Mouse (Mus musculus): ENCODE data around the gene Ctdspl2. TPM values are rescaled to one million over a fixed set of nuclear protein-coding genes. Genes with fewer than 3 reads are reported as not detected.

Ctdspl2 gene
- polyA plus RNA-seq, 1 experiment from 2014 or later = 82.6 TPM

Small RNAs within 50 kb of the gene (microRNA-seq; reads per million reads assigned to microRNA genes)
- gene Gm47314 = not detected

Other genes starting within 250 kb of the Ctdspl2 start
- gene Frmd5, start 148.9 kb upstream of the Ctdspl2 start, polyA plus RNA-seq (2016; fragmentation: Nextera tagmentation; extraction: Ambion mirVana) = 3.8 and 3.9 TPM in 2 replicates
- 21.0 and 24.4 TPM in 2 replicates for gene Casc4, start 89.0 kb upstream of the Ctdspl2 start, polyA plus RNA-seq (2016; fragmentation: Nextera tagmentation; extraction: Ambion mirVana)
- gene Mageb3, start 91 bp downstream of the Ctdspl2 start, polyA plus RNA-seq (2016; fragmentation: Nextera tagmentation; extraction: Ambion mirVana) = 0.20 and 0.28 TPM in 2 replicates
- 12.7 and 14.7 TPM in 2 replicates for gene Eif3j1, start 72.5 kb downstream of the Ctdspl2 start, polyA plus RNA-seq (2016; fragmentation: Nextera tagmentation; extraction: Ambion mirVana)
- gene Spg11, start 162.4 kb downstream of the Ctdspl2 start, polyA plus RNA-seq (2016; fragmentation: Nextera tagmentation; extraction: Ambion mirVana) = 12.1 and 13.1 TPM in 2 replicates
- 135 and 147 TPM in 2 replicates for gene B2m, start 191.7 kb downstream of the Ctdspl2 start, polyA plus RNA-seq (2016; fragmentation: Nextera tagmentation; extraction: Ambion mirVana)
- gene Trim69, start 204.7 kb downstream of the Ctdspl2 start, polyA plus RNA-seq (2016; fragmentation: Nextera tagmentation; extraction: Ambion mirVana) = not detected in 2 replicates
- not detected in 2 replicates for gene Patl2, start 230.2 kb downstream of the Ctdspl2 start, polyA plus RNA-seq (2016; fragmentation: Nextera tagmentation; extraction: Ambion mirVana)
- gene Terb2, start 230.3 kb downstream of the Ctdspl2 start, polyA plus RNA-seq (2016; fragmentation: Nextera tagmentation; extraction: Ambion mirVana) = not detected in 2 replicates